Mouse (Mus musculus) G1E (cell line): ENCODE measurements around the gene Fank1. TPM values are rescaled to one million over a fixed set of nuclear protein-coding genes. Genes with fewer than 3 reads are reported as not detected.

Source experiments
- ATAC-seq: 2 replicates; pipeline ENCODE4 v1.8.0; 2016; ENCODE audit warnings: mild to moderate bottlenecking; ENCODE audit not compliant: insufficient number of reproducible peaks, poor library complexity, low FRiP score, severe bottlenecking; ENCODE audit errors: extremely low read depth
- DNase-seq: peaks from one replicate; pipeline ENCODE4 v3.0.0; 2012; ENCODE audit warnings: low spot score
- H3K27me3 ChIP-seq: 2 replicates; pipeline ENCODE4 v1.6.1; 2012; ENCODE audit warnings: mild to moderate bottlenecking, low read length, inconsistent platforms; ENCODE audit not compliant: insufficient read depth
- H3K36me3 ChIP-seq: replicated peaks from 2 replicates; pipeline ENCODE3; 2012; ENCODE audit warnings: mild to moderate bottlenecking, inconsistent platforms
- H3K4me1 ChIP-seq: 2 replicates; pipeline ENCODE4 v1.6.1; 2012; ENCODE audit warnings: low read depth, low read length, inconsistent platforms, mixed read lengths; ENCODE audit not compliant: insufficient read depth
- H3K4me3 ChIP-seq: 2 replicates; pipeline ENCODE4 v1.5.1; 2012; ENCODE audit warnings: low read depth, mild to moderate bottlenecking, inconsistent platforms, low read length, moderate library complexity, mixed read lengths
- H3K9me3 ChIP-seq: replicated peaks from 2 replicates; pipeline ENCODE4 v1.6.1; 2012; ENCODE audit warnings: inconsistent platforms
- CTCF ChIP-seq: IDR thresholded peaks from 2 replicates; pipeline ENCODE4 v1.5.1; 2012; ENCODE audit warnings: low read depth, low read length, inconsistent platforms, mixed read lengths
- GATA1 ChIP-seq: IDR thresholded peaks from 2 replicates; pipeline ENCODE4 v1.6.1; 2012; ENCODE audit warnings: borderline replicate concordance, low read length, inconsistent platforms, mixed read lengths
- GATA2 ChIP-seq: IDR thresholded peaks from 2 replicates; pipeline ENCODE4 v1.6.1; 2012; ENCODE audit warnings: low read depth, low read length, inconsistent platforms, borderline replicate concordance
- POLR2AphosphoS5 ChIP-seq: IDR thresholded peaks from 2 replicates; pipeline ENCODE4 v1.6.1; 2012; ENCODE audit warnings: low read depth, low read length, inconsistent platforms; ENCODE audit not compliant: insufficient replicate concordance
- TAL1 ChIP-seq: conservative IDR thresholded peaks from 2 replicates; pipeline ENCODE4 v1.6.1; 2012; ENCODE audit warnings: low read depth, low read length, inconsistent platforms, mixed read lengths
- polyA plus RNA-seq: library from polyadenylated mRNA; stranded (reverse); fragments of >175 nt; gene quantifications from 2 replicates; pipeline ENCODE4 v1.2.3, GENCODE M21; 2012
- total RNA-seq, 2 experiments: library from RNA; stranded (forward) in 1 of 2; stranded (reverse) in 1 of 2; fragments of 200-1000 nt in 1 of 2; fragments of >200 nt in 1 of 2; fragmentation: Nextera tagmentation in 1 of 2; gene quantifications; 2 replicates each; pipeline ENCODE4 v1.2.3; 2014 to 2017

The Fank1 gene
- total and polyA plus RNA-seq, 3 experiments: not detected

- Histone ChIP-seq H3K4me1 (no peaks in the 10 kb centered on the region), H3K36me3 (no peaks in the 10 kb centered on the region), H3K4me3 (no peak overlapping the region), H3K27me3 (no peaks in the 10 kb centered on the region), H3K9me3 (peaks cover 53% of the 10 kb centered on the region)
- ATAC-seq (no peak), DNase-seq (no peak)
- TF ChIP-seq POLR2AphosphoS5 (no peak), TAL1 (no peak), GATA2 (no peak), CTCF (no peak), GATA1 (no peak)
These were observed 139.6 kb downstream of the Fank1 start for GRCm38 (mm10) chr7:133916230-133916629.

GRCm38 (mm10) chr7:133919306-133919705, 142.6 kb downstream of the Fank1 start:
- TF ChIP-seq GATA1 (no peak), CTCF (no peak), POLR2AphosphoS5 (no peak), TAL1 (no peak), GATA2 (no peak)
- Histone ChIP-seq H3K27me3 (no peaks in the 10 kb centered on the region), H3K36me3 (no peaks in the 10 kb centered on the region), H3K9me3 (peaks cover 63% of the 10 kb centered on the region), H3K4me3 (no peak overlapping the region), H3K4me1 (no peaks in the 10 kb centered on the region)
- no peak for DNase-seq
- ATAC-seq: no peak

- DNase-seq: no peak
- ATAC-seq: no peak
- Histone ChIP-seq H3K36me3 (no peaks in the 10 kb centered on the region), H3K4me3 (no peak overlapping the region), H3K27me3 (no peaks in the 10 kb centered on the region), H3K9me3 (peaks cover 63% of the 10 kb centered on the region), H3K4me1 (no peaks in the 10 kb centered on the region)
- TF ChIP-seq POLR2AphosphoS5: no peak
- TF ChIP-seq GATA2: no peak
- no peak for TF ChIP-seq CTCF
These were observed 143.3 kb downstream of the Fank1 start for GRCm38 (mm10) chr7:133919918-133920317.

- Histone ChIP-seq H3K9me3 (peaks cover 64% of the 10 kb centered on the region), H3K4me1 (no peaks in the 10 kb centered on the region), H3K27me3 (no peaks in the 10 kb centered on the region), H3K4me3 (no peak overlapping the region), H3K36me3 (no peaks in the 10 kb centered on the region)
- ATAC-seq (no peak), DNase-seq (no peak)
- TF ChIP-seq GATA2 (no peak), TAL1 (no peak), POLR2AphosphoS5 (no peak), CTCF (no peak), GATA1 (no peak)
These were observed 144.1 kb downstream of the Fank1 start for GRCm38 (mm10) chr7:133920724-133921123.

GRCm38 (mm10) chr7:133921291-133921690, 144.6 kb downstream of the Fank1 start:
- Histone ChIP-seq H3K9me3 (peaks cover 66% of the 10 kb centered on the region), H3K4me1 (no peaks in the 10 kb centered on the region), H3K27me3 (no peaks in the 10 kb centered on the region), H3K4me3 (no peak overlapping the region), H3K36me3 (no peaks in the 10 kb centered on the region)
- no peak for ATAC-seq
- DNase-seq: no peak
- TF ChIP-seq POLR2AphosphoS5: no peak
- TF ChIP-seq GATA2: no peak
- no peak for TF ChIP-seq GATA1
- TF ChIP-seq TAL1: no peak
- TF ChIP-seq CTCF: no peak

GRCm38 (mm10) chr7:133923994-133924393, 147.3 kb downstream of the Fank1 start:
- TF ChIP-seq CTCF: no peak
- TF ChIP-seq GATA2: no peak
- no peak for TF ChIP-seq POLR2AphosphoS5
- TF ChIP-seq TAL1: no peak
- no peak for TF ChIP-seq GATA1
- DNase-seq: no peak
- no peak for ATAC-seq
- Histone ChIP-seq H3K9me3 (peaks cover 68% of the 10 kb centered on the region), H3K4me1 (no peaks in the 10 kb centered on the region), H3K36me3 (no peaks in the 10 kb centered on the region), H3K4me3 (no peak overlapping the region), H3K27me3 (no peaks in the 10 kb centered on the region)

GRCm38 (mm10) chr7:133925771-133926170, 149.1 kb downstream of the Fank1 start:
- DNase-seq (no peak), ATAC-seq (no peak)
- Histone ChIP-seq H3K27me3 (no peaks in the 10 kb centered on the region), H3K4me3 (no peak overlapping the region), H3K4me1 (no peaks in the 10 kb centered on the region), H3K36me3 (no peaks in the 10 kb centered on the region), H3K9me3 (peaks cover 65% of the 10 kb centered on the region)
- TF ChIP-seq CTCF (no peak), POLR2AphosphoS5 (no peak), GATA2 (no peak), TAL1 (no peak), GATA1 (no peak)
